Mouse (Mus musculus): ENCODE measurements around the gene Pitpnm3. TPM values are rescaled to one million over a fixed set of nuclear protein-coding genes. Genes with fewer than 3 reads are reported as not detected.

Gene Pitpnm3
- polyA plus RNA-seq, 1 experiment from 2014 or later = 2.3 TPM

- H3K9ac ChIP-seq (ENCODE audit: low read length) = no peak overlapping the region
These were observed 22.3 kb downstream of the Pitpnm3 start for GRCm38 (mm10) chr11:72113296-72113695.

GRCm38 (mm10) chr11:72110726-72111125, 24.9 kb downstream of the Pitpnm3 start:
- no peak overlapping the region for H3K4me3 ChIP-seq (ENCODE audit: low read length)
- no peak overlapping the region for H3K27ac ChIP-seq (ENCODE audit: low read length)
- H3K36me3 ChIP-seq (ENCODE audit: control insufficient read depth, insufficient read depth, low read length) = no peaks in the 10 kb centered on the region

More at GRCm38 (mm10) chr11:72113296-72113695, 22.3 kb downstream of the Pitpnm3 start:
- Histone ChIP-seq H3K36me3 (ENCODE audit: control insufficient read depth, insufficient read depth, low read length) (no peaks in the 10 kb centered on the region), H3K9me3 (ENCODE audit: control insufficient read depth, low read length) (no peaks in the 10 kb centered on the region), H3K27ac (ENCODE audit: low read length) (no peak overlapping the region), H3K4me2 (ENCODE audit: low read depth, low read length) (no peak overlapping the region), H3K4me1 (replicated peaks; ENCODE audit: control insufficient read depth, insufficient read depth, low read length) (no peaks in the 10 kb centered on the region), H3K27me3 (ENCODE audit: control insufficient read depth, insufficient read depth, low read depth, low read length) (no peaks in the 10 kb centered on the region), H3K4me3 (ENCODE audit: low read length) (no peak overlapping the region)
- ATAC-seq (ENCODE audit: low read depth) = no peak
- WGBS = 51% methylated on average over 4 of the region's 4 CpGs

GRCm38 (mm10) chr11:72104223-72104622, 31.4 kb downstream of the Pitpnm3 start:
- no peak overlapping the region for H3K4me2 ChIP-seq (ENCODE audit: low read depth, low read length)
- ATAC-seq (ENCODE audit: low read depth) = no peak
- H3K4me3 ChIP-seq (ENCODE audit: low read length) = no peak overlapping the region
- H3K4me1 ChIP-seq (replicated peaks; ENCODE audit: control insufficient read depth, insufficient read depth, low read length) = no peaks in the 10 kb centered on the region
- no peaks in the 10 kb centered on the region for H3K36me3 ChIP-seq (ENCODE audit: control insufficient read depth, insufficient read depth, low read length)
- H3K9me3 ChIP-seq (ENCODE audit: control insufficient read depth, low read length) = no peaks in the 10 kb centered on the region
- no peaks in the 10 kb centered on the region for H3K27me3 ChIP-seq (ENCODE audit: control insufficient read depth, insufficient read depth, low read depth, low read length)
- H3K9ac ChIP-seq (ENCODE audit: low read length) = no peak overlapping the region
- no peak overlapping the region for H3K27ac ChIP-seq (ENCODE audit: low read length)
- 65% methylated on average over 8 of the region's 8 CpGs for WGBS

More at GRCm38 (mm10) chr11:72110726-72111125, 24.9 kb downstream of the Pitpnm3 start:
- Histone ChIP-seq H3K4me2 (ENCODE audit: low read depth, low read length) (no peak overlapping the region), H3K4me1 (replicated peaks; ENCODE audit: control insufficient read depth, insufficient read depth, low read length) (no peaks in the 10 kb centered on the region), H3K27me3 (ENCODE audit: control insufficient read depth, insufficient read depth, low read depth, low read length) (no peaks in the 10 kb centered on the region), H3K9ac (ENCODE audit: low read length) (no peak overlapping the region), H3K9me3 (ENCODE audit: control insufficient read depth, low read length) (no peaks in the 10 kb centered on the region)
- no peak for ATAC-seq (ENCODE audit: low read depth)
- WGBS = 28% methylated on average over 3 of the region's 3 CpGs

- ATAC-seq (ENCODE audit: low read depth) = no peak
- Histone ChIP-seq H3K27me3 (ENCODE audit: control insufficient read depth, insufficient read depth, low read depth, low read length) (no peaks in the 10 kb centered on the region), H3K4me1 (replicated peaks; ENCODE audit: control insufficient read depth, insufficient read depth, low read length) (no peaks in the 10 kb centered on the region), H3K4me2 (ENCODE audit: low read depth, low read length) (no peak overlapping the region), H3K27ac (ENCODE audit: low read length) (no peak overlapping the region), H3K4me3 (ENCODE audit: low read length) (no peak overlapping the region), H3K9me3 (ENCODE audit: control insufficient read depth, low read length) (no peaks in the 10 kb centered on the region), H3K9ac (ENCODE audit: low read length) (no peak overlapping the region), H3K36me3 (ENCODE audit: control insufficient read depth, insufficient read depth, low read length) (no peaks in the 10 kb centered on the region)
- WGBS = 63% methylated on average over 7 of the region's 7 CpGs
These were observed 32.0 kb downstream of the Pitpnm3 start for GRCm38 (mm10) chr11:72103530-72103929.

- Histone ChIP-seq H3K9me3 (ENCODE audit: control insufficient read depth, low read length) (no peaks in the 10 kb centered on the region), H3K27ac (ENCODE audit: low read length) (no peak overlapping the region), H3K27me3 (ENCODE audit: control insufficient read depth, insufficient read depth, low read depth, low read length) (no peaks in the 10 kb centered on the region), H3K9ac (ENCODE audit: low read length) (no peak overlapping the region), H3K4me1 (replicated peaks; ENCODE audit: control insufficient read depth, insufficient read depth, low read length) (no peaks in the 10 kb centered on the region), H3K36me3 (ENCODE audit: control insufficient read depth, insufficient read depth, low read length) (no peaks in the 10 kb centered on the region), H3K4me3 (ENCODE audit: low read length) (no peak overlapping the region), H3K4me2 (ENCODE audit: low read depth, low read length) (no peak overlapping the region)
- ATAC-seq (ENCODE audit: low read depth) = no peak
- WGBS = 82% methylated on average over 4 of the region's 4 CpGs
These were observed 34.6 kb downstream of the Pitpnm3 start for GRCm38 (mm10) chr11:72100996-72101395.

GRCm38 (mm10) chr11:72099181-72099580, 36.4 kb downstream of the Pitpnm3 start:
- 72% methylated on average over 4 of the region's 4 CpGs for WGBS
- Histone ChIP-seq H3K9ac (ENCODE audit: low read length) (no peak overlapping the region), H3K4me1 (replicated peaks; ENCODE audit: control insufficient read depth, insufficient read depth, low read length) (peaks cover 7% of the 10 kb centered on the region; the same call in 1 of the 2 replicates), H3K27ac (ENCODE audit: low read length) (no peak overlapping the region), H3K4me3 (ENCODE audit: low read length) (no peak overlapping the region), H3K36me3 (ENCODE audit: control insufficient read depth, insufficient read depth, low read length) (no peaks in the 10 kb centered on the region), H3K4me2 (ENCODE audit: low read depth, low read length) (no peak overlapping the region), H3K9me3 (ENCODE audit: control insufficient read depth, low read length) (no peaks in the 10 kb centered on the region), H3K27me3 (ENCODE audit: control insufficient read depth, insufficient read depth, low read depth, low read length) (no peaks in the 10 kb centered on the region)
- ATAC-seq (ENCODE audit: low read depth) = no peak

- Histone ChIP-seq H3K4me3 (ENCODE audit: low read length) (no peak overlapping the region), H3K9ac (ENCODE audit: low read length) (no peak overlapping the region), H3K27ac (ENCODE audit: low read length) (no peak overlapping the region)
These were observed 37.6 kb downstream of the Pitpnm3 start for GRCm38 (mm10) chr11:72098027-72098426.

GRCm38 (mm10) chr11:72095994-72096393, 39.6 kb downstream of the Pitpnm3 start:
- ATAC-seq (ENCODE audit: low read depth) = no peak
- Histone ChIP-seq H3K9ac (ENCODE audit: low read length) (no peak overlapping the region), H3K27me3 (ENCODE audit: control insufficient read depth, insufficient read depth, low read depth, low read length) (no peaks in the 10 kb centered on the region), H3K36me3 (ENCODE audit: control insufficient read depth, insufficient read depth, low read length) (no peaks in the 10 kb centered on the region), H3K4me1 (replicated peaks; ENCODE audit: control insufficient read depth, insufficient read depth, low read length) (peaks cover 10% of the 10 kb centered on the region; the same call in 1 of the 2 replicates), H3K4me2 (ENCODE audit: low read depth, low read length) (no peak overlapping the region), H3K4me3 (ENCODE audit: low read length) (no peak overlapping the region), H3K9me3 (ENCODE audit: control insufficient read depth, low read length) (no peaks in the 10 kb centered on the region), H3K27ac (ENCODE audit: low read length) (no peak overlapping the region)
- 57% methylated on average over 3 of the region's 3 CpGs for WGBS

More at GRCm38 (mm10) chr11:72098027-72098426, 37.6 kb downstream of the Pitpnm3 start:
- 69% methylated on average over 3 of the region's 3 CpGs for WGBS
- H3K9me3 ChIP-seq (ENCODE audit: control insufficient read depth, low read length) = no peaks in the 10 kb centered on the region
- no peak overlapping the region for H3K4me2 ChIP-seq (ENCODE audit: low read depth, low read length)
- ATAC-seq (ENCODE audit: low read depth) = no peak
- H3K4me1 ChIP-seq (replicated peaks; ENCODE audit: control insufficient read depth, insufficient read depth, low read length) = peaks cover 10% of the 10 kb centered on the region; the same call in 1 of the 2 replicates
- no peaks in the 10 kb centered on the region for H3K27me3 ChIP-seq (ENCODE audit: control insufficient read depth, insufficient read depth, low read depth, low read length)
- no peaks in the 10 kb centered on the region for H3K36me3 ChIP-seq (ENCODE audit: control insufficient read depth, insufficient read depth, low read length)

- Histone ChIP-seq H3K9me3 (ENCODE audit: control insufficient read depth, low read length) (no peaks in the 10 kb centered on the region), H3K4me2 (ENCODE audit: low read depth, low read length) (no peak overlapping the region), H3K27me3 (ENCODE audit: control insufficient read depth, insufficient read depth, low read depth, low read length) (no peaks in the 10 kb centered on the region), H3K36me3 (ENCODE audit: control insufficient read depth, insufficient read depth, low read length) (no peaks in the 10 kb centered on the region), H3K4me3 (ENCODE audit: low read length) (no peak overlapping the region), H3K4me1 (replicated peaks; ENCODE audit: control insufficient read depth, insufficient read depth, low read length) (peaks cover 10% of the 10 kb centered on the region; the same call in 1 of the 2 replicates), H3K9ac (ENCODE audit: low read length) (no peak overlapping the region), H3K27ac (ENCODE audit: low read length) (peak overlapping the region; percentile 43; the same call in 1 of the 2 replicates)
- WGBS = 46% methylated on average over 7 of the region's 7 CpGs
- ATAC-seq (ENCODE audit: low read depth) = peak; percentile 54; the same call in 1 of the 2 replicates
These were observed 41.1 kb downstream of the Pitpnm3 start for GRCm38 (mm10) chr11:72094442-72094841.

- ATAC-seq (ENCODE audit: low read depth) = no peak
- H3K4me2 ChIP-seq (ENCODE audit: low read depth, low read length) = no peak overlapping the region
- WGBS = 49% methylated on average over 8 of the region's 8 CpGs
These were observed 43.2 kb downstream of the Pitpnm3 start for GRCm38 (mm10) chr11:72092390-72092789.

More at GRCm38 (mm10) chr11:72092390-72092789, 43.2 kb downstream of the Pitpnm3 start:
- H3K9me3 ChIP-seq (ENCODE audit: control insufficient read depth, low read length) = no peaks in the 10 kb centered on the region
- H3K4me3 ChIP-seq (ENCODE audit: low read length) = no peak overlapping the region
- no peaks in the 10 kb centered on the region for H3K36me3 ChIP-seq (ENCODE audit: control insufficient read depth, insufficient read depth, low read length)
- H3K9ac ChIP-seq (ENCODE audit: low read length) = no peak overlapping the region
- no peak overlapping the region for H3K27ac ChIP-seq (ENCODE audit: low read length)
- peaks cover 10% of the 10 kb centered on the region; the same call in 1 of the 2 replicates for H3K4me1 ChIP-seq (replicated peaks; ENCODE audit: control insufficient read depth, insufficient read depth, low read length)
- no peaks in the 10 kb centered on the region for H3K27me3 ChIP-seq (ENCODE audit: control insufficient read depth, insufficient read depth, low read depth, low read length)
